In genomic region chr14:24895196-24895595, GRCm38 (mm10) we compare ENCODE assay signal across 21 mouse cellular contexts.
DNase-seq lines count a peak whose midpoint lies in the region; ATAC-seq and TF ChIP-seq lines count a peak whose summit lies in the region.
"Had no signal": no experiment of that assay in that cellular context is flagged by ENCODE, and none has a peak within 500 bp of the region (broad histone marks: within the 10 kb centered on the region; RNA-seq: fewer than 3 reads in every experiment).

No protein-coding gene starts in this region.

- H3K36me3 ChIP-seq in embryonic facial prominence, embryonic 12.5 days: no peaks in the 10 kb centered on the region
- no peaks in the 10 kb centered on the region for H3K36me3 ChIP-seq in embryonic facial prominence, embryonic 10.5 days (replicated peaks)
- no peaks in the 10 kb centered on the region for H3K36me3 ChIP-seq in heart, embryonic 14.5 days (ENCODE audit: control insufficient read depth, insufficient read depth, low read length)
- H3K36me3 ChIP-seq in kidney, postnatal 0 days (ENCODE audit: insufficient read depth, low read length): no peaks in the 10 kb centered on the region
- H3K36me3 ChIP-seq in intestine, postnatal 0 days (ENCODE audit: control insufficient read depth, insufficient read depth): no peaks in the 10 kb centered on the region
- H3K36me3 ChIP-seq: hindbrain, embryonic 15.5 days; midbrain, embryonic 10.5 days; neural tube, embryonic 15.5 days; stomach, embryonic 15.5 days had no signal

- no peak for ATAC-seq in embryonic facial prominence, embryonic 12.5 days (ENCODE audit: insufficient number of reproducible peaks, insufficient read depth, low FRiP score, low TSS enrichment)
- no peak for ATAC-seq in heart, embryonic 14.5 days (ENCODE audit: insufficient number of reproducible peaks, insufficient read depth, low FRiP score, low read depth)
- no peak for ATAC-seq in kidney, postnatal 0 days (replicated peaks; ENCODE audit: low FRiP score, low read depth)
- ATAC-seq in intestine, postnatal 0 days: no peak
- ATAC-seq: forebrain, postnatal 0 days had no signal

- intact Hi-C loops in heart, postnatal 25 days (cut with DNase I): no loop called here

- no peak for TF ChIP-seq CTCF in kidney, postnatal 0 days (IDR thresholded peaks at IDR 0.05; ENCODE audit: low read depth)
- TF ChIP-seq CTCF in intestine, postnatal 0 days (IDR thresholded peaks at IDR 0.05; ENCODE audit: low read depth): 0 out of 2 replicates have a peak, but pooled peaks have one; percentile 5

- no peaks in the 10 kb centered on the region for H3K9me3 ChIP-seq in embryonic facial prominence, embryonic 12.5 days
- H3K9me3 ChIP-seq in embryonic facial prominence, embryonic 10.5 days: no peaks in the 10 kb centered on the region
- no peaks in the 10 kb centered on the region for H3K9me3 ChIP-seq in heart, embryonic 14.5 days (ENCODE audit: control insufficient read depth, low read length)
- no peaks in the 10 kb centered on the region for H3K9me3 ChIP-seq in kidney, postnatal 0 days (replicated peaks; ENCODE audit: low read length)
- H3K9me3 ChIP-seq in intestine, postnatal 0 days (ENCODE audit: control insufficient read depth): no peaks in the 10 kb centered on the region
- H3K9me3 ChIP-seq: hindbrain, embryonic 15.5 days; midbrain, embryonic 10.5 days; stomach, embryonic 15.5 days had no signal

- peak overlapping the region; percentile 6; the same call in 1 of the 2 replicates for H3K27ac ChIP-seq in embryonic facial prominence, embryonic 12.5 days
- H3K27ac ChIP-seq in embryonic facial prominence, embryonic 10.5 days (replicated peaks): no peak overlapping the region
- H3K27ac ChIP-seq in heart, embryonic 14.5 days (replicated peaks in 1 of 2; ENCODE audit: control insufficient read depth in 1 of 2, insufficient read depth in 1 of 2, low read depth in 2 of 2, low read length in 2 of 2): peak overlapping the region; percentile 45 to 57
- H3K27ac ChIP-seq in kidney, postnatal 0 days: 0 out of 2 replicates have a peak overlapping the region, but pooled peaks have one; percentile 5
- no peak overlapping the region for H3K27ac ChIP-seq in intestine, postnatal 0 days (ENCODE audit: low read depth, low read length)
- H3K27ac ChIP-seq: hindbrain, embryonic 15.5 days; midbrain, embryonic 10.5 days; neural tube, embryonic 15.5 days; stomach, embryonic 15.5 days had no signal

- WGBS in embryonic facial prominence, embryonic 12.5 days: 61% methylated on average over 1 of the region's 1 CpGs
- 69% methylated on average over 1 of the region's 1 CpGs for WGBS in embryonic facial prominence, embryonic 10.5 days
- 43% methylated on average over 1 of the region's 1 CpGs for WGBS in heart, embryonic 14.5 days
- 59% methylated on average over 1 of the region's 1 CpGs for WGBS in kidney, postnatal 0 days
- whole genome bisulfite sequencing in intestine, postnatal 0 days: 61% methylated on average over 1 of the region's 1 CpGs

- H3K27me3 ChIP-seq in embryonic facial prominence, embryonic 12.5 days: no peaks in the 10 kb centered on the region
- no peaks in the 10 kb centered on the region for H3K27me3 ChIP-seq in embryonic facial prominence, embryonic 10.5 days (replicated peaks; ENCODE audit: low read depth, poor library complexity, severe bottlenecking)
- H3K27me3 ChIP-seq in heart, embryonic 14.5 days (ENCODE audit: control insufficient read depth, insufficient read depth, low read length): no peaks in the 10 kb centered on the region
- H3K27me3 ChIP-seq in kidney, postnatal 0 days (ENCODE audit: insufficient read depth, low read length): no peaks in the 10 kb centered on the region
- no peaks in the 10 kb centered on the region for H3K27me3 ChIP-seq in intestine, postnatal 0 days (replicated peaks; ENCODE audit: control insufficient read depth, insufficient read depth, low read length)
- H3K27me3 ChIP-seq: hindbrain, embryonic 15.5 days; neural tube, embryonic 15.5 days; stomach, embryonic 15.5 days had no signal

- H3K4me1 ChIP-seq in embryonic facial prominence, embryonic 12.5 days: peaks cover 6% of the 10 kb centered on the region; the same call in 1 of the 2 replicates
- H3K4me1 ChIP-seq in embryonic facial prominence, embryonic 10.5 days: peaks cover 17% of the 10 kb centered on the region
- peaks cover 6 to 7% of the 10 kb centered on the region in 2 experiments; a peak in 1 of 4 replicates for H3K4me1 ChIP-seq in heart, embryonic 14.5 days (ENCODE audit: control insufficient read depth in 2 of 2, insufficient read depth in 2 of 2, low read length in 2 of 2)
- H3K4me1 ChIP-seq in kidney, postnatal 0 days (replicated peaks; ENCODE audit: insufficient read depth, low read length): no peaks in the 10 kb centered on the region
- no peaks in the 10 kb centered on the region for H3K4me1 ChIP-seq in intestine, postnatal 0 days (replicated peaks; ENCODE audit: control insufficient read depth, insufficient read depth, low read length)
- H3K4me1 ChIP-seq: hindbrain, embryonic 15.5 days; neural tube, embryonic 15.5 days had no signal

- H3K9ac ChIP-seq in embryonic facial prominence, embryonic 12.5 days: no peak overlapping the region
- H3K9ac ChIP-seq in heart, embryonic 14.5 days (ENCODE audit: low read length): no peak overlapping the region
- H3K9ac ChIP-seq in kidney, postnatal 0 days (ENCODE audit: low read depth, low read length): no peak overlapping the region
- H3K9ac ChIP-seq in intestine, postnatal 0 days (ENCODE audit: low read depth, low read length): no peak overlapping the region
- H3K9ac ChIP-seq: forebrain, postnatal 0 days; hindbrain, embryonic 15.5 days; neural tube, embryonic 15.5 days; stomach, embryonic 15.5 days had no signal

- DNase-seq in embryonic facial prominence, embryonic 10.5 days (ENCODE audit: low spot score): no peak
- no peak for DNase-seq in heart, postnatal 25 days (ENCODE audit: low spot score)
- DNase-seq in kidney, postnatal 0 days (ENCODE audit: low spot score): peak; percentile 19
- DNase-seq in kidney, postnatal 14 days: no peak
- no peak for DNase-seq in retina, postnatal 1 day
- DNase-seq: adrenal gland, postnatal 14 days; cerebellum, adult 8-10 months; forebrain, postnatal 0 days; gastrocnemius, postnatal 14 days; heart, postnatal 36 days; kidney, adult 11 months; kidney, postnatal 10 days; left cerebral cortex, postnatal 4 days; thymus, postnatal 14 days had no signal

- no peak overlapping the region for H3K4me2 ChIP-seq in embryonic facial prominence, embryonic 12.5 days (replicated peaks)
- no peak overlapping the region for H3K4me2 ChIP-seq in heart, embryonic 14.5 days (ENCODE audit: low read length)
- no peak overlapping the region for H3K4me2 ChIP-seq in kidney, postnatal 0 days (ENCODE audit: low read length)
- H3K4me2 ChIP-seq in intestine, postnatal 0 days (replicated peaks; ENCODE audit: low read depth): no peak overlapping the region
- H3K4me2 ChIP-seq: hindbrain, embryonic 15.5 days; neural tube, embryonic 15.5 days; stomach, embryonic 15.5 days had no signal

- no peak overlapping the region for H3K4me3 ChIP-seq in embryonic facial prominence, embryonic 12.5 days
- no peak overlapping the region for H3K4me3 ChIP-seq in embryonic facial prominence, embryonic 10.5 days
- H3K4me3 ChIP-seq in heart, embryonic 14.5 days (ENCODE audit: control insufficient read depth in 1 of 2, insufficient read depth in 1 of 2, low read depth in 1 of 2, low read length in 2 of 2): no peak overlapping the region
- no peak overlapping the region for H3K4me3 ChIP-seq in kidney, postnatal 0 days (replicated peaks; ENCODE audit: low read depth, low read length)
- no peak overlapping the region for H3K4me3 ChIP-seq in intestine, postnatal 0 days (ENCODE audit: low read depth, low read length)
- H3K4me3 ChIP-seq: hindbrain, embryonic 15.5 days; midbrain, embryonic 10.5 days; neural tube, embryonic 15.5 days; stomach, embryonic 15.5 days had no signal

Comparison
In these comparisons a context has a peak if more than half of its experiments do, and no peak if none do; other contexts are left out.
1. H3K27ac ChIP-seq: peak in embryonic facial prominence, embryonic 12.5 days (single experiment), heart, embryonic 14.5 days (2 of 2) and kidney, postnatal 0 days (single experiment); none in embryonic facial prominence, embryonic 10.5 days (single experiment) and intestine, postnatal 0 days (single experiment).